Mouse (Mus musculus) brain, embryonic 14.5 days (tissue): ENCODE measurements around the gene Cntd1. TPM values are rescaled to one million over a fixed set of nuclear protein-coding genes. Genes with fewer than 3 reads are reported as not detected.

ENCODE experiments used
- DNase-seq: peaks from one replicate; pipeline ENCODE4 v3.0.0-alpha.2; 2011; ENCODE audit warnings: low read depth
- CTCF ChIP-seq: fragments of 200-500 bp; IDR thresholded peaks from 2 replicates; pipeline ENCODE4 v1.5.1; 2012; ENCODE audit warnings: inconsistent platforms, mild to moderate bottlenecking, moderate library complexity, borderline replicate concordance; ENCODE audit not compliant: insufficient read depth, insufficient read length; ENCODE audit errors: extremely low read depth
- POLR2A ChIP-seq: fragments of 200-500 bp; IDR thresholded peaks from 2 replicates; pipeline ENCODE4 v1.6.1; 2012; ENCODE audit warnings: mild to moderate bottlenecking, inconsistent platforms, borderline replicate concordance; ENCODE audit not compliant: poor library complexity, insufficient read depth, insufficient read length, severe bottlenecking; ENCODE audit errors: extremely low read depth
- polyA plus RNA-seq: library from polyadenylated mRNA; depleted of rRNA; stranded (reverse); fragments of >200 nt; gene quantifications from 2 replicates; pipeline ENCODE4 v1.2.3, GENCODE M21; 2012

The Cntd1 gene
- polyA plus RNA-seq, 1 experiment = 0.53 TPM

DNA sequence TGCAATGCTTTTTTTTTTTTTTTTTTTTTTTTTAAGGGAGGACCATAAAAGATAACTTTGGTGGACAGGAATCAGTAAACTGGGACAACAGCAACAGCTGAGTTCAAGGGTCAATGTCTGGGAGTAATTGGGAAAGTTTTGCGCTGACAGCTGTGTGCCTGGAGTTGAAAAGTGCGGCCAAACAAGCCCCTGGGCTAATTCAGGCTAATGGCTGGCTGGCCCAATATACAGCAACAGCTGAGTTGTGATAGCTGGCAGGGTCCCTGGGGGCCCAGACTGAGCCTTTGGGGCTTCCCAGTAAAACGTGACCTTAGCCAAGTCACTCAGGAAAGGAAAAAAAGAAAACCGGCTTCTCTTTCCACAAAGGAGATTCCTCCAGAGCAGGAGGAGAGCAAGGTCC is 33.7 kb upstream of the Cntd1 start:
- no peak for TF ChIP-seq POLR2A
- no peak for TF ChIP-seq CTCF
- no peak for DNase-seq

DNA sequence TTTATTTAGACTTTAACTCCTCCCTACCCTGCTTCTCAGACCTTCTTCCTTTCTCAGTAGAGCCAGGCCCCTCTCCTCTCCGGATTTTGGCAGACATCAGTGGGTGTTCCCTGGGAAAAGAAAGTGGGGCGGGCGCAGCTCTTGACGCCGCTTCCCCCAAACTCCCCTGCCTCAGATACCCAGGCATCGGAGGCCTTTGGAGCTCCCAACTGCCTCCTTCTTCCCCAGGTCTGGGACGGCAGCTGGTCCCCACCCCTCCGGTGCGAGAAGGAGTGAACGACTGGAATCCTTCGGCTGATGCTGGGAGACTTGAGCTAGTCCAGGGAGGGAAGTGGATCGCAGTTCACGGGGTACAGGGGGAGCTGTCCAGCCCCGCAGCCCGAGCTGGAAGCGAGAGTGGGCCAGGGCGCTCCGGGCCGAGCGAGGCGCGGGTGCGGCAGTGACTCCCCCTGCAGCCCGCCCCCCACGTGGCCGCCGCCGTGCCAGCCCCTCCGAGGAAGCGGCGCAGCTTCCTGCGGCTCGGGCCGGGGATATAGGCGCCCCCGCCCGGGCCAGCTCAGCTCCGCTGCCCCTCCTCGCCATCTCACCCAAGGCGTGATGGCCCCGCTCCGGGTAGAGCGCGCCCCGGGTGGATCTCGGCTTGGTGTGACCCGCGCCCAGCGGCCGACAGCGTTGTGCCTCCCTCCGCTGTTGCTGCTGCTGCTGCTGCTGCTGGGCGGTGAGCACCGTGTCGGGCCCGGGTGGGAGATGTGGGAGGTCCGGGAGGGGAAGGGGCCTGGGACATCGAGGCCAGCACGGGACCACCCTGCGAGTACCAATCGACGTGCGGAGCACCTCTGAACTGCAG is 32.7 kb upstream of the Cntd1 start, which contains the start of gene Ramp2:
Ramp2 (plus strand) TSS at position 174 of the 847 bp plus-strand sequence.
- TF ChIP-seq POLR2A = no peak
- 0 out of 2 replicates have a peak, but pooled peaks have one; percentile 11 for TF ChIP-seq CTCF
- DNase-seq = peak; percentile 44

GRCm38 (mm10) chr11:101246702-101247012 is 32.2 kb upstream of the Cntd1 start:
- TF ChIP-seq CTCF (no peak), POLR2A (no peak)
- no peak for DNase-seq

- TF ChIP-seq POLR2A (no peak), CTCF (no peak)
- no peak for DNase-seq
Observed at GRCm38 (mm10) chr11:101247521-101248030, 31.2 kb upstream of the Cntd1 start.

DNA sequence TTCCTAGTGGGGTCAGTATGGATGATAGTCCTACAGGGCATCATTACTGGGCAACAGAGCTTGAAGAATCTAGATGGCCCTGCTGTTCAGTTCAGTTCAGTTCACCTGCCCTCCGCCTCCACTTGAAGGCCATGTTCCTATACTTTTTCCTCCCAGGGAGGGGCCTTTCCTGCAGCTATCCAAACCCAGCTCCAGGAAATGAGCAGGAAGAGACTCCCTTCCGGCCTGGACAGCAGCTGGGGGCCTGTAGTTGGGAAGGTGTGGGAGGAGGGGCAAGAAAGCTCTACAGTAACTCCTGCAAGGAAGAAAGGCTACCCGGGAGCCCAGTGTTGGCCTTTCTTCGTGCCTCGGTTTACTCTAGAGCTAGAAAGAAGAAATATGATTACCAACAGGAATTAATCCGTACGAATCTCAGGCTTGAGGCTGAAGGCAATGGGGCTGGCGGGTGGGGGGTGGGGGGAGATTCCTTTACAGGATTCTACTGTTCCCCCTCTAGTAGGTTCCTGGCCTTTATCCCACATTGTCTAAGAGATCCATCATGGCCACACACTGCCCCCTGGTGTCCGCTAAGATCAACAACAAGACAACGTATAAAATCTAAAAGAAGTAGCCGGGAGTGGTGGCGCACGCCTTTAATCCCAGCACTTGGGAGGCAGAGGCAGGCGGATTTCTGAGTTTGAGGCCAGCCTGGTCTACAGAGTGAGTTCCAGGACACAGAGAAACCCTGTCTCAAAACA is 30.4 kb upstream of the Cntd1 start:
- peak; percentile 63; the same call in 1 of the 2 replicates for TF ChIP-seq CTCF
- no peak for TF ChIP-seq POLR2A
- DNase-seq = peak; percentile 80

DNA sequence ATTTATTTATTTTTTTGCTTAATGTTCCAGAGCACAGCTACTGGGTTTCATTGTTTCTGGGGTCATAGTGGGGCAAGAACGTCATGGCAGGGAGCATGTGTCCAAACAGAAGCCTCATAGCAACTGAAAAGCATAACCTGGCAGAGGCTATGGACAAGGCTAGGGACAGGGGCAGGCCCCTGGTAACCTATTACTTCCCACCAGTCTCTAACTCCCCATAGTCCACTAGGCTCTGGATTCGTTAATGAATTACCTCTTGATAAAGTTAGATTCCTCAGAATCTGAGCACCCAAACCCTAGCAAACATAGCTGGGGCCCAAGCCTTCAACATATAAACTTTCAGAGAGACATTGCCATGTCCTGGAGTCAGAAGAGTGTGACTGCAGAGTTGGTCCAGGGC is 27.8 kb upstream of the Cntd1 start:
- no peak for DNase-seq
- TF ChIP-seq CTCF (no peak), POLR2A (no peak)

- TF ChIP-seq POLR2A (no peak), CTCF (no peak)
- DNase-seq = no peak
Observed at GRCm38 (mm10) chr11:101252941-101253340, 25.9 kb upstream of the Cntd1 start.

- no peak for TF ChIP-seq CTCF
- TF ChIP-seq POLR2A = peak; percentile 52; the same call in 1 of the 2 replicates
- DNase-seq = peak; percentile 93
Observed at GRCm38 (mm10) chr11:101253613-101254389, 25.0 kb upstream of the Cntd1 start, which contains the start of gene Vps25. Vps25 (plus strand) TSS chr11:101253707.

GRCm38 (mm10) chr11:101255826-101256775 is 22.7 kb upstream of the Cntd1 start:
- no peak for DNase-seq
- TF ChIP-seq CTCF (no peak), POLR2A (no peak)

DNA sequence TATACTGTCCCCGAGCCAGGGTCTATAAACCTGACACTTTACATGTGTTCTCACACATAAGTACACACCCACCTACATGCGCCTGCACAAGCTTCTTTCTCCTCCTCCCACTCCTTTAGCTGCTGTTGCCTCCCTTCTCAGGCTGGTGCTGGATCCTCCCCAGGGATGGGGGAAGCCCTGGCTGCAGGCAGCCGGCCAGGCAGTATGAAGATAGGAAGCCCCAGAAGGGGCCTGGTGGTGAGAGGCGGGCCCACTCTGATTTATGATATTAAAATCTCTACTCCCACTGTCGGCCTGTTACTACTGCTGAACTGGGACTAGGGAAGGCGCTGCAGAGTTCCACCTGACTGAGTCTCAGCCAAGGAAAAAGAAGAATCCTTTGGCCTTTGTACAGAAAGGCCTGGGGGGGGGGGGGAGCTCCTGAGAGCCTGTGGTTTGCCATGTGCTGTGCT is 19.5 kb upstream of the Cntd1 start:
- TF ChIP-seq CTCF = no peak
- no peak for DNase-seq
